Mouse (Mus musculus) embryo, embryonic 11 days (tissue): ENCODE data around the gene Gm14147.
"Not testable (repeated sequence)": the region's sequence is repeated elsewhere in the genome, so short reads cannot be mapped to it uniquely, and the experiment has no call there.

Experiments used
- DNase-seq: peaks from one replicate; pipeline ENCODE4 v3.0.0-alpha.2; 2015

Gm14147 gene

GRCm38 (mm10) chr2:151097945-151098344 lies at the start of gene Gm14147:
Gene Gm14147 (plus strand): TSS chr2:151098245.
- DNase-seq = not testable (repeated sequence)

GRCm38 (mm10) chr2:151056637-151057036 lies 41.4 kb upstream of the Gm14147 start:
- no peak for DNase-seq

GRCm38 (mm10) chr2:151092250-151092649 lies 5.8 kb upstream of the Gm14147 start, which contains the start of gene Gm14151:
Gene Gm14151 (minus strand): TSS chr2:151092350.
- DNase-seq = not testable (repeated sequence)
